Mouse (Mus musculus): ENCODE measurements at regions not wholly inside any gene's neighbourhood (a gene's known extent, or its start where the extent isn't known, plus 50 kb on each side); places are given as distances from the start of the nearest gene placed in this dataset.

GRCm38 (mm10) chr17:59429189-59429588, 416.0 kb upstream of the Nudt12 start:
- CTCF ChIA-PET: no interaction called here

- CTCF ChIA-PET: no interaction called here
Observed at GRCm38 (mm10) chr17:59421489-59421888, 408.3 kb upstream of the Nudt12 start.

- CTCF ChIA-PET: no interaction called here
Observed at GRCm38 (mm10) chr17:59409315-59409714, 396.1 kb upstream of the Nudt12 start.

GRCm38 (mm10) chr17:59404525-59404924, 391.4 kb upstream of the Nudt12 start:
- CTCF ChIA-PET: no interaction called here

- CTCF ChIA-PET: interaction anchor here (0.7 kb wide), 1 partner anchor 15 kb away, joined by 3 read pairs; no protein-coding TSS in a partner anchor
Observed at GRCm38 (mm10) chr17:59397404-59397803, 384.2 kb upstream of the Nudt12 start.

GRCm38 (mm10) chr17:59383107-59383438, 369.9 kb upstream of the Nudt12 start:
- CTCF ChIA-PET: no interaction called here

- CTCF ChIA-PET: no interaction called here
Observed at GRCm38 (mm10) chr17:59382225-59383106, 369.3 kb upstream of the Nudt12 start.

GRCm38 (mm10) chr17:59373505-59374106, 360.4 kb upstream of the Nudt12 start:
- CTCF ChIA-PET: no interaction called here

- CTCF ChIA-PET: no interaction called here
Observed at GRCm38 (mm10) chr17:59369624-59370541, 356.7 kb upstream of the Nudt12 start.

GRCm38 (mm10) chr17:59365340-59365739, 352.2 kb upstream of the Nudt12 start:
- CTCF ChIA-PET: no interaction called here

- CTCF ChIA-PET: no interaction called here
Observed at GRCm38 (mm10) chr17:59362110-59362509, 348.9 kb upstream of the Nudt12 start.

- CTCF ChIA-PET: no interaction called here
Observed at GRCm38 (mm10) chr17:59361119-59361518, 347.9 kb upstream of the Nudt12 start.

- CTCF ChIA-PET: no interaction called here
Observed at GRCm38 (mm10) chr17:59359503-59359902, 346.3 kb upstream of the Nudt12 start.

GRCm38 (mm10) chr17:59345526-59345925, 332.4 kb upstream of the Nudt12 start:
- CTCF ChIA-PET: no interaction called here

- CTCF ChIA-PET: no interaction called here
Observed at GRCm38 (mm10) chr17:59297939-59298338, 284.8 kb upstream of the Nudt12 start.

GRCm38 (mm10) chr17:59281364-59281763, 268.2 kb upstream of the Nudt12 start:
- CTCF ChIA-PET: no interaction called here

GRCm38 (mm10) chr17:59279811-59280210, 266.6 kb upstream of the Nudt12 start:
- CTCF ChIA-PET: no interaction called here

GRCm38 (mm10) chr17:59269613-59270012, 256.4 kb upstream of the Nudt12 start:
- CTCF ChIA-PET: no interaction called here

- CTCF ChIA-PET: no interaction called here
Observed at GRCm38 (mm10) chr17:59249000-59249399, 235.8 kb upstream of the Nudt12 start.

GRCm38 (mm10) chr17:59232251-59232650, 219.1 kb upstream of the Nudt12 start:
- CTCF ChIA-PET: no interaction called here

Measured in spleen, embryonic (tissue).